Mouse (Mus musculus) small intestine, adult 2 months (tissue): ENCODE results near the gene Adamtsl5. TPM values are rescaled to one million over a fixed set of nuclear protein-coding genes. Genes with fewer than 3 reads are reported as not detected.

ENCODE experiments used
- H3K27ac ChIP-seq: fragments of 200-500 bp; 2 replicates; pipeline ENCODE4 v1.5.1; 2012; ENCODE audit warnings: low read depth, low read length, control low read depth, inconsistent platforms; ENCODE audit not compliant: insufficient read depth
- H3K27me3 ChIP-seq: fragments of 200-500 bp; 2 replicates; pipeline ENCODE4 v1.6.1; 2012; ENCODE audit warnings: mild to moderate bottlenecking, moderate library complexity, low read length, inconsistent platforms; ENCODE audit not compliant: control insufficient read depth, insufficient read depth
- H3K36me3 ChIP-seq: fragments of 200-500 bp; 2 replicates; pipeline ENCODE4 v1.6.1; 2012; ENCODE audit warnings: mild to moderate bottlenecking, low read length, control low read depth, inconsistent platforms; ENCODE audit not compliant: control insufficient read depth, insufficient read depth
- H3K4me1 ChIP-seq: fragments of 200-500 bp; 2 replicates; pipeline ENCODE4 v1.6.1; 2012; ENCODE audit warnings: low read length, inconsistent platforms, mixed read lengths; ENCODE audit not compliant: control insufficient read depth, insufficient read depth, insufficient read length
- H3K4me3 ChIP-seq: fragments of 200-500 bp; 2 replicates; pipeline ENCODE4 v1.5.1; 2012; ENCODE audit warnings: low read depth, mild to moderate bottlenecking, control low read depth, inconsistent platforms, low read length, moderate library complexity
- CTCF ChIP-seq: fragments of 200-500 bp; IDR thresholded peaks from 2 replicates; pipeline ENCODE4 v1.5.1; 2012; ENCODE audit warnings: low read depth, mild to moderate bottlenecking, control low read depth, inconsistent platforms, low read length, moderate library complexity, mixed read lengths; ENCODE audit not compliant: insufficient replicate concordance, insufficient read length; ENCODE audit errors: extremely low read depth
- POLR2A ChIP-seq: fragments of 200-500 bp; IDR thresholded peaks from 2 replicates; pipeline ENCODE4 v1.6.1; 2012; ENCODE audit warnings: low read depth, mild to moderate bottlenecking, control low read depth, inconsistent platforms, low read length, moderate library complexity
- WGBS: fragments of 180-500 bp; shearing (Covaris S2); methylation state at CpG from one replicate; pipeline ENCODE4 v1.1.7; 2018; 5-methylcytosine and 5-hydroxymethylcytosine counted together
- polyA plus RNA-seq: library from polyadenylated mRNA; depleted of rRNA; stranded (reverse); fragments of >200 nt; gene quantifications from 2 replicates; pipeline ENCODE4 v1.2.3, GENCODE M21; 2012

The Adamtsl5 gene
- polyA plus RNA-seq, 1 experiment: 136 TPM

DNA sequence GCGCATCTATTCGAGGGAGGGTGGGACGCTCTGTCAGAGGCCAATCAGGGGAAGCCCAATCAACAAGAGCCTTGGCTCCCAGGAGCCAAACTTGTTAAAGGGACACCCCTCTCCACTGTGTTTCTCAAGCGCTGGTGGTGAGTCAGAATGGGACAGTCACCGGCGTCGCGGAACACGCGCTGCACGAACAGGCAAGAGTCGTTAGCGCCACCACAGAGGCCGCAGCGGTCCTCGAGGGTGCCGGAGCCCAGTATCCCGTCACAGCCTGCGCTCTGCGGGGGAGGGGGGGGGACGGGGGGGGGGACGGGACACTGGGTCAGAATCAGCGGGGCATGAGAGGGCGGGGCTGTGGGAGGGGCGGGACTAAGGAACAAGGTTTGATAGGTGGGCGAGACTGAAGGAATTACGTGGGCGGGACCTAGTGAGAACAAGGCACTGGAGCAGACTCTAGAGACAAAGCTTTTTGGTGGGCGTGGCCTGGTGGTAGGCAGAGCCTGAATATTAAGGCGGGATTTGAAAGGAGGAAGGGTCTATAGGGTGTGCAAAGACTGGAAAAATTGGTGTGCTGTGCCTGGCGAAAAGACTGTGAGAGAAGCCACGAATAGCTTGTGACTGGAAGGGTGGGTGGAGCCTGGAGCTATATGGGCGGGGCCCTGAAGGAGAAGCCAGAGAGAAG lies 5.3 kb downstream of the Adamtsl5 start:
- peaks cover 2% of the 10 kb centered on the region; the same call in 1 of the 2 replicates for H3K27me3 ChIP-seq
- no peak overlapping the region for H3K27ac ChIP-seq
- H3K4me1 ChIP-seq: peaks cover 46% of the 10 kb centered on the region
- TF ChIP-seq POLR2A (no peak), CTCF (no peak)
- WGBS: 2% methylated on average over 33 of the region's 33 CpGs
- H3K4me3 ChIP-seq: peak overlapping the region; percentile 36
- H3K36me3 ChIP-seq: no peaks in the 10 kb centered on the region

DNA sequence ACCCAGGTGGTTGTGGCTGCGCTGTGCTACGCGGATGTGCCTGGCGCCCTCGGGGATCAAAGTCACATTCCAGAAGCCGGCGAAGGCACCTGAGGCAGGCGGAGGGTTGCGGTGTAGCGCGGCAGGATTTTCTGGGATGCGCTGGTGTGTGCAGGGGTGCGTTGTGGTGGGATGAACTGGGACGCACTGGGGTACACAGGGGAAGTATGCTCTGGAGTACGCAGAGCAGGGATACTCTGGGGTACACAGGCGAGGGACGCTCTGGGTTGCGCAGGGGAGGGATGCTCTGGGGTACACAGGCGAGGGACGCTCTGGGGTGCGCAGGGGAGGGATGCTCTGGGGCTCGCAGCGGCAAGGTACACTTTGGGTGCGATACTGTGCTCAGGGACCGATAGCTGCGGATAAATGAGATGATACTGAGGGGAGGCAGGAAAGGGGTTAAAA lies 5.9 kb downstream of the Adamtsl5 start:
- Histone ChIP-seq H3K4me1 (peaks cover 43% of the 10 kb centered on the region), H3K27me3 (peaks cover 2% of the 10 kb centered on the region; the same call in 1 of the 2 replicates), H3K4me3 (peak overlapping the region; percentile 33), H3K36me3 (no peaks in the 10 kb centered on the region), H3K27ac (no peak overlapping the region)
- TF ChIP-seq POLR2A (no peak), CTCF (no peak)
- 4% methylated on average over 26 of the region's 26 CpGs for WGBS

DNA sequence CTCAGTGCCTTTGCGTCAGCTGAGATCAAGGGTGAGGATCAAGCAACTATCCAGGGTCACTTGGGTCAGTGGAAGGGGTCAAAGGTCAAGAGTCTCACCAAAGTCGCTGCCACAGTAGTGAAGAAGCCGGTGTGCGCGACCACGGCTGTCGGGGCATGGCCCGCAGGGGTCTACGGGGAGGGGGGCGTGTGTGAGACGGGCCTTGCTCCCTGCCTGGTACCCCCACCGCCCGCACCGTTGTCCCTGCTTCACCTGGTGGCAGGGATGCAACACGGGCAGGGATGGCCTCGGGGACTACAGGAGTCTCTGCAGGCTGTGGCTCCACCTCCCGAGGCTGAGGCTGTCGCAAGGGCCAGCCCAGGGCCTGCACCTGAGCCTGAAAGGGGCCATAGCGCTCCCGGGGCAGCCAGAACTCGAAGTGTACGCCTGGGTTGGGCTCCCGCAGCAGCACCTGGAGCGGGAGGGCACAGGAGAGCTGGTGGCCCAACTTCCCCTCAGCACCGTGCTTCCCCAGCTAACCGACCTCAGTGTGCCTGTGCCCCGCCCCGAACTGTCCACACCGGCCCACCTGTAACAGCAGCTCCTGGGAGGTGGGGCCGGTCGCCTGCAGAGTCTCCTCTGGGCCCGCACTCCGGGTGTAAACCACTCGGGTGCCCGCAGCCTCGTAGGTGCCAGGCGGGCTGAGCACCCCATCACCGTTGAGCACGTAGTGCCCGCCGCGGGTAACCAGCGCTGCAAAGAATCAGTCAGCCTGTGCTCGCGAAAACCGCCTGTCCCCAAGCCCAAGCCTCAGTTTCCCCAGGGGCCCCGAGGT lies 6.5 kb downstream of the Adamtsl5 start:
- peak overlapping the region; percentile 33 for H3K4me3 ChIP-seq
- no peak overlapping the region for H3K27ac ChIP-seq
- peaks cover 2% of the 10 kb centered on the region; the same call in 1 of the 2 replicates for H3K27me3 ChIP-seq
- no peaks in the 10 kb centered on the region for H3K36me3 ChIP-seq
- WGBS: 12% methylated on average over 47 of the region's 47 CpGs
- TF ChIP-seq CTCF: no peak
- TF ChIP-seq POLR2A: no peak
- H3K4me1 ChIP-seq: peaks cover 42% of the 10 kb centered on the region

DNA sequence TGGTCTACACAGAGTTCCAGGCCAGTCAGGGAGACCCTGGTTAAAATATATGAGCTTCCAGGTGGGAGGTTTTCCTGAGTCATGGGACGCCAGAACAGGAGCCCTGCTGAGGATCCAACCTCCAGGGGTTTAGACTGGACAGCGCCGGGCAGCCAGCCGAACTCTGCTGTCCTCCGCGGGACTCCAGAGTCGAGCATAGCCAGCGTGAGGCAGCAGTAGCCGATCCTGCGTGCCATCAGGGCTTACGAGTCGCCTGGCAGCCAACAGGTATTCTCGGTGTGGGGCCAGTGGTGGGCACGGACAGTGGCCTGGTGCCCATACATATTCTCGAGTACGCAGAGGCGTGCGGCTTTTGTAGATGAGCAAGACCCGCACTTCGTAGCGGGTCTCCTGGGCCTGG lies 7.2 kb downstream of the Adamtsl5 start:
- peaks cover 2% of the 10 kb centered on the region; the same call in 1 of the 2 replicates for H3K27me3 ChIP-seq
- WGBS: 63% methylated on average over 21 of the region's 21 CpGs
- peaks cover 42% of the 10 kb centered on the region for H3K4me1 ChIP-seq
- no peak for TF ChIP-seq POLR2A
- TF ChIP-seq CTCF: no peak
- H3K4me3 ChIP-seq: no peak overlapping the region
- H3K27ac ChIP-seq: no peak overlapping the region
- H3K36me3 ChIP-seq: peaks cover 7% of the 10 kb centered on the region

DNA sequence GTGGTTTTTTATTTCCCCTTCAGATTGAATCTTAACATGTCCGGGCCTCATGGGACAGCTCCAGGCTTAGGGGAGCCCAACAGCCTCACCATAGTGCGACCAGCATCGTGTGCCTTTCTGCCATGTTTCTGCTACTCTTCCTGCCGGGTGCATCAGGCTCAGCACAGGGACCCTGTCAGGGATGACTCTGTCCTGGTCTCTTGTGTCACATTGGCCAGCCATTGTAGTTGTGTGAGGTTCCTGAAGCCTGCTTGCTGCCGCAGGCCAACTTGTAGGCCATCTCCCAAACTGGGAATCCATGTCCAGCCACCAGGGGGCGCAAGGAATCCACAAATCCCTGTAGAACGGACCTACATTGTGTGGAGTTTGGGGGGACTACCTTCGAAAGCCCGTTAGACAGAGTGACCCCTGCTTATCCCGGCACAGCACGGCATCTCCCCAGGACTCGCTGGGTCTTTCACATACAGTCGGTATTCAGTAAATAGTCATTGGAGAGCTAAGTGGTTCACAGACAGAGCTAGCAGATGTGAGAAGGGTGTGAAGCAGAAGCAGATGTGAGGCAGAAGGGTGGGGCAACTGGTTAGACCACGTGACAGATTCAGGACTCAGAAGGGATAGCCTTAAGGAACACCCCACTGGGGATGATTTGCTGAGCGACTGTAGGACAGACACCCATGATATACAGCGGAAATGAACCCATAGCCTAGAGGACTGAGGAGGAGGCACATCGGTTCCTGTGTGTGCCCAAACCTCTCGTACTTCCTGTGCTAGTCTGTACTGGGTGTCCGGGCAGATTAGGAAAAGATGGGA lies 8.1 kb downstream of the Adamtsl5 start:
- TF ChIP-seq CTCF (peak; percentile 98), POLR2A (no peak)
- 18% methylated on average over 19 of the region's 19 CpGs for WGBS
- Histone ChIP-seq H3K4me3 (no peak overlapping the region), H3K27me3 (peaks cover 2% of the 10 kb centered on the region; the same call in 1 of the 2 replicates), H3K4me1 (peaks cover 36% of the 10 kb centered on the region), H3K36me3 (peaks cover 15% of the 10 kb centered on the region), H3K27ac (no peak overlapping the region)

DNA sequence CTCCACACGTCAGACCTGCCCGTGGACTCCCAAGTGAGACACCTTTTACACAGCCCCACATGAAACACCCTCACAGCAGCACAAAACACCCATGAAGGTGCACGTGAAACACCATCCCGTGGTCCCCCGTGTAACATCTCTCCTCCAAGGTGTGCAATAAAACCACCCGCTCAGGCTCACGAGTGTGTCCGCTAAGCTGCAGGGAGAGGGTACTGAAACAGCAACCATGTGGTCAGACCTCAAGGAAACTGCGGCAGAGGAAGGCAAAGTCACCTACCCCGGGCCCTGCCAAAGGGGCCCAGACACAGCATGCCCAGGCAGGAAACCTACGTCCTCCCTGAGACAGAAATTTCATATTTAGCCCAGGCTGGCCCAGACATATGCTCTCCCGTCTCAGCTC lies 11.9 kb downstream of the Adamtsl5 start:
- WGBS: 84% methylated on average over 12 of the region's 12 CpGs
- no peak for TF ChIP-seq CTCF
- no peak for TF ChIP-seq POLR2A
- Histone ChIP-seq H3K27me3 (no peaks in the 10 kb centered on the region), H3K4me1 (peaks cover 20% of the 10 kb centered on the region), H3K4me3 (no peak overlapping the region), H3K27ac (no peak overlapping the region), H3K36me3 (peaks cover 28% of the 10 kb centered on the region)
